Mouse (Mus musculus) brain, embryonic 14.5 days (tissue): Measurements from ENCODE around the gene Radil. TPM values are rescaled to one million over a fixed set of nuclear protein-coding genes. Genes with fewer than 3 reads are reported as not detected.

Source experiments
- DNase-seq: peaks from one replicate; pipeline ENCODE4 v3.0.0-alpha.2; 2011; ENCODE audit warnings: low read depth
- CTCF ChIP-seq: fragments of 200-500 bp; IDR thresholded peaks from 2 replicates; pipeline ENCODE4 v1.5.1; 2012; ENCODE audit warnings: inconsistent platforms, mild to moderate bottlenecking, moderate library complexity, borderline replicate concordance; ENCODE audit not compliant: insufficient read depth, insufficient read length; ENCODE audit errors: extremely low read depth
- POLR2A ChIP-seq: fragments of 200-500 bp; IDR thresholded peaks from 2 replicates; pipeline ENCODE4 v1.6.1; 2012; ENCODE audit warnings: mild to moderate bottlenecking, inconsistent platforms, borderline replicate concordance; ENCODE audit not compliant: poor library complexity, insufficient read depth, insufficient read length, severe bottlenecking; ENCODE audit errors: extremely low read depth
- polyA plus RNA-seq: library from polyadenylated mRNA; depleted of rRNA; stranded (reverse); fragments of >200 nt; gene quantifications from 2 replicates; pipeline ENCODE4 v1.2.3, GENCODE M21; 2012

Radil gene
- polyA plus RNA-seq, 1 experiment, result 23.2 TPM

DNA sequence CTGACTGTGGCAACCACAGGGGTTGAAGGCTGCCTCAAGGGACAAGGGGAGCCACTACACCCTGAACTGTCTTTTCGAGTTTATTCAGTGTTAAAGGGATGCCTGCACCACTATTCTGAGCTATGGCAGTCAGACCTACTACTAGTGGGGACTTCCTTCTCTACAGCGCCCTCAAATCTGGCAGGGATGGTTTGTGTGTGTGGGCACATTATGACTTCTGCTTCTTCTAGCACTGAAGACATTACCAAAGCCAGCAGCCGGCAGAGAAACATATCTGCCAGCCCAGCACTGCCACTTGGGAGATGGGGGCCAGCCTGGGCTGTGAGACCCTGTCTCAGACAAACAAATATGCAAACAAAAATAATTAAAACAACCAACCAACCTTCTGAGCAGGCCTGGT lies 46.7 kb downstream of the Radil start:
- DNase-seq, result no peak
- TF ChIP-seq CTCF (no peak), POLR2A (no peak)

GRCm38 (mm10) chr5:142502414-142502813 lies 48.5 kb downstream of the Radil start:
- TF ChIP-seq CTCF, result peak; percentile 91
- no peak for TF ChIP-seq POLR2A

GRCm38 (mm10) chr5:142500918-142501317 lies 50.0 kb downstream of the Radil start:
- no peak for TF ChIP-seq POLR2A
- TF ChIP-seq CTCF, result no peak
- no peak for DNase-seq

More at GRCm38 (mm10) chr5:142502414-142502813, 48.5 kb downstream of the Radil start:
- peak; percentile 95 for DNase-seq

DNA sequence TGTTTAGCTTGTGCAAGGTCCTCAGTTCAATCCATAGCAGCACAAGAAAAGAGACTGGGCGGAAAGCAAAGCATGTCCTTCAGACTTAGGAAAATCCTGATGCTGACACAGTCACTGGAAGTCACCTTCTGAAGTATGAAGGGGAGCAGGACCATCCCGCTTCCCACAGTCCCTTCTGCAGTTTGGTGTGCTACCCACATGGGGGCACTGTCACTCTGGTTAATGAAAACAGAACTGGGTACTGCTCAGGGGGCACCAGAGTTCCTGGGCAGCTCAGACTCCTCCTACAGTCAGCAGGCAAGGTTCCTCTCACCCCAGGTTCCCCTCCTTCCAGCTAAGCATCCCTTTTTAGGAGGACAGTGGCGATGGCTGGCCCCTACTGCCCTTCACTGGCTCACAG lies 51.9 kb downstream of the Radil start:
- peak; percentile 49 for DNase-seq
- TF ChIP-seq POLR2A, result no peak
- TF ChIP-seq CTCF, result peak; percentile 70

DNA sequence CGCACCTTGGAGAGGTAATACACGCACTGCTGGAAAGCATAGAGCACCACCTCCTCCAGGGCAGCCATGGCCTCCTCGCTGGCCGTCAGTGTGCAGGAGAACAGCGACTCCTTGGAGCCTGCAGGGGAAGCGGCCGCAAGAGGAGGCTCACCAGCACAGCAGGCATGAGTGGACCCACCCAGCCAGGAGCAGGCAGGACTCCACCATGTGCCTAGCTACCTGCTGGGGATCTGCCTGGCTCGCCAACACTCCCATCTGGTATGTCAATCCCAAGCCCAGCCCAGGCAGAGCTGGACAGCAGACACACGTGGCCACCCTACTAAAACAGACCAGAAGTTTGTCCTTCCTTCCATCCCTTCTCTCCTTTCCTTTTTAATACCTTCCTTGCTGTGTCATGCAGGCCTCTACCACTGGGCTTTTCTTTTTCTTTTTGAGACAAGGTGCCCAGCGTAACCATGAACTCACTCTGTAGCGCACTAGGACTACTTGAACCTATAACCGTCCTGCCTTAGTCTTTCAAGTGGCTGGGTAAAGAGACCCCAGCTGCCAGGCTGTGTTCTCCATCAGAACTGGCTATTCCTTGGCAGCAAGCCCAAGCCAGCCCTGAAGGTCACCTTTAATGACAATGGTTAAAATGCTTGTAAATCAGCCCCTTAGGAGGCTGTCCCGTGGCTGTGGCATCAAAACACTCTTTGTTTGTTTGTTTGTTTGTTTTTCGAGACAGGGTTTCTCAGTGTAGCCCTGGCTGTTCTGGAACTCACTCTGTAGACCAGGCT lies 55.4 kb downstream of the Radil start:
- TF ChIP-seq POLR2A (no peak), CTCF (no peak)
- DNase-seq, result peak; percentile 45

GRCm38 (mm10) chr5:142493307-142493706 lies 57.6 kb downstream of the Radil start:
- no peak for TF ChIP-seq POLR2A
- no peak for TF ChIP-seq CTCF
- no peak for DNase-seq

DNA sequence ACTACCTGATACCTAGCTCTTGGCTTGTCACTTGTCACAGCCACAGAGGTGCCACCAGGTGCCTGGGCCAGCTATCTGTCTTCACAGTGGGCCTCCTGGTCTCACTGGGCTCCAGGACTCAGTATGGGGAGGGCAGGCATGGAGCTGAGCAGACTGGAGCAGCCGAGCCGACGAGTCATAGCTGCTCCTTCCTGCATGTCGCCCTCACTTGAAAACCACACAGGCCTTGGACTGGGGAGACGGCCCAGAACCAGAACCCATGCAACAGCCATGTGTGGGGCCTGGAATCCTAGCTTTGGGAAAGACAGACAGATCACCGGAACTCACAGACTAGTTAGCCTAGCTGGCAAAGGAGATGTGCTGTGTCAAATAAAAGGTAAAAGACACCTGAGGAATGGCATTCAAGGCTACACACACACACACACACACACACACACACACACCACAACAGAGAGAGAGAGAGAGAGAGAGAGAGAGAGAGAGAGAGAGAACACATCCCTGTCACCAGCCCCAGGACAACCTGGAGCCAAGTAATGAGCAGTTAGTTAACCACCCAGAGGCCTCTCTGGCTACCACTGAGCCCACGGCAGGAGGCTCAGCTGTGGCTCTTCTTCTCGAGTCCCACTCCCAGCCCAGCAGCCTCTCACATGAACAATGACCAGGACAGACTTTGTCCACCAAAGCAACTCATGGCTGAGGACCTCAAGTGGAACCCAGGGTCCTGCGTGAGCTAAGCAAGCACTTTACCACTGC lies 60.8 kb downstream of the Radil start:
- DNase-seq, result no peak
- no peak for TF ChIP-seq POLR2A
- no peak for TF ChIP-seq CTCF

GRCm38 (mm10) chr5:142486654-142487053 lies 64.2 kb downstream of the Radil start:
- DNase-seq, result no peak

DNA sequence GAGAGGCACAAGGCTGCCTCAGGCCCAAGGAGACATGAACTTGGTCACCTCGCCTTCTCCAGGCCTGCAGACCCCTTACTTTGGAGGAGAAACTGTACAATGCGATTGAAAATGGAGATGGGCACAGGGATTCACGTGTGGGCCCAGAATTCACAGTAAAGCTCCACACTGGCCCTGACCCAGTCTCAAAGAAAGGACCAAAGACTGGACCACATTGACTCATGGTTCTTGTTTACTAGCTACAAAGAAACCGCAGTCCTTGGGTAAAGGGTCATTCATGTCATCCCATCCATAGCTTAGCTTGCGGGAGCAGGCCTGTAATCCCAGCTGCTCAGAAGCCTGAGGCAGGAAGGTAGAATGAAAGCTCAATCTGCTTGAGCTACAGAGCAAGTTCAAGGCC lies 67.3 kb downstream of the Radil start:
- TF ChIP-seq CTCF (no peak), POLR2A (no peak)
- no peak for DNase-seq

More at GRCm38 (mm10) chr5:142486654-142487053, 64.2 kb downstream of the Radil start:
- no peak for TF ChIP-seq POLR2A
- TF ChIP-seq CTCF, result no peak

GRCm38 (mm10) chr5:142482512-142482911 lies 68.4 kb downstream of the Radil start:
- no peak for DNase-seq
- TF ChIP-seq CTCF (peak; percentile 38; the same call in 1 of the 2 replicates), POLR2A (no peak)

GRCm38 (mm10) chr5:142478829-142479435 lies 72.0 kb downstream of the Radil start:
- peak; percentile 87 for DNase-seq
- TF ChIP-seq CTCF, result peak; percentile 95
- no peak for TF ChIP-seq POLR2A

- DNase-seq, result no peak
- TF ChIP-seq POLR2A (no peak), CTCF (no peak)
Measured at GRCm38 (mm10) chr5:142477866-142478615, 72.9 kb downstream of the Radil start.
